Mouse (Mus musculus) heart, embryonic 15.5 days (tissue): ENCODE data around the gene Prdm2. TPM values are rescaled to one million over a fixed set of nuclear protein-coding genes. Genes with fewer than 3 reads are reported as not detected.

Source experiments
- ATAC-seq: fragments of 200-750 bp; cut with Nextera tagmentation; replicated peaks from 2 replicates; pipeline ENCODE4 v1.8.0; 2017; ENCODE audit warnings: low read depth, moderate TSS enrichment; ENCODE audit not compliant: insufficient number of reproducible peaks, insufficient read depth, low FRiP score
- H3K27ac ChIP-seq: fragments of 300-500 bp; sonication (generic); 2 replicates; pipeline ENCODE4 v1.5.1; 2015; ENCODE audit warnings: mild to moderate bottlenecking, inconsistent platforms
- H3K27me3 ChIP-seq: fragments of 300-500 bp; sonication (generic); 2 replicates; pipeline ENCODE4 v1.6.1; 2015; ENCODE audit warnings: inconsistent platforms
- H3K36me3 ChIP-seq: fragments of 300-500 bp; sonication (generic); 2 replicates; pipeline ENCODE4 v1.6.1; 2015; ENCODE audit warnings: mild to moderate bottlenecking, inconsistent platforms
- H3K4me1 ChIP-seq: fragments of 300-500 bp; sonication (generic); replicated peaks from 2 replicates; pipeline ENCODE4 v1.6.1; 2015; ENCODE audit warnings: inconsistent platforms
- H3K4me2 ChIP-seq: fragments of 300-500 bp; sonication (generic); 2 replicates; pipeline ENCODE4 v1.6.1; 2015; ENCODE audit warnings: inconsistent platforms, mild to moderate bottlenecking, moderate library complexity
- H3K4me3 ChIP-seq: fragments of 300-500 bp; sonication (generic); 2 replicates; pipeline ENCODE4 v1.5.1; 2015; ENCODE audit warnings: mild to moderate bottlenecking, inconsistent platforms
- H3K9ac ChIP-seq: fragments of 300-500 bp; sonication (generic); 2 replicates; pipeline ENCODE4 v1.6.1; 2015; ENCODE audit warnings: mild to moderate bottlenecking, inconsistent platforms
- H3K9me3 ChIP-seq: fragments of 300-500 bp; sonication (generic); replicated peaks from 2 replicates; pipeline ENCODE4 v1.6.1; 2016; ENCODE audit warnings: inconsistent platforms
- WGBS: fragments of 180-500 bp; shearing (Covaris S2); methylation state at CpG from one replicate; pipeline ENCODE4 v1.1.7; 2015; ENCODE audit warnings: mixed read lengths; 5-methylcytosine and 5-hydroxymethylcytosine counted together
- polyA plus RNA-seq: library from polyadenylated mRNA; unstranded; fragments of >200 nt; fragmentation: Nextera tagmentation; extraction: Ambion mirVana; gene quantifications from 2 replicates; pipeline ENCODE4 v1.2.1, GENCODE M21; 2015

The Prdm2 gene
- polyA plus RNA-seq, 1 experiment from 2014 or later: 6.6 TPM

DNA sequence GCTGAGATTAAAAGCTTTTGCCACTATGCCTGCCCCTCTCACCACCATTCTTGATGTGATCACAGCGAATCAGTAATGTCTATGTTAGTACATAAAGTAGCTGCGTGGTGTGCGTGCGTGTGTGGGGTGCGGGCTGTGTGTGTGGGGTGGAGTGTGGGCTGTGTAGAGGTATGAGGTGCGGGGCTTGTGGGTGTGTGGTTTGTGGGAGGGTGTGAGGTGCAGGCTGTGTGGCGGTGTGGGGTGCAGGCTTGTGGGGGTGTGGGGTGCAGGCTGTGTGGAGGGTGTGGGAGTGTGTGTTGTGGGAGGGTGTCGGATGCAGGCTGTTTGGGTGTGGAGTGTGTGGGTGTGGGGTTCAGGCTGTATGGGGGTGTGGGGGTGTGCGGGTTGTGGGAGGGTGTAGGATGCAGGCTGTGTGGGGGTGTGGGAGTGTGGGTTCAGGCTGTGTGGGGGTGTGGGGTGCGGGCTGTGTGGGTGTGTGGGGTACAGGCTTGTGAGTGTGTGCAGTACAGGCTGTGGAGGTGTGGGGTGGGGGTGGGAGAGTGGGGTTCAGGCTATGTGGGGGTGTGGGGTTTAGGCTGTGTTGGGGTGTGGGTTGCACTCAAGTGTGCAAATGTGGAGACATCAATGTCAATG is 19.1 kb upstream of the Prdm2 start:
- no peaks in the 10 kb centered on the region for H3K36me3 ChIP-seq
- H3K27ac ChIP-seq: no peak overlapping the region
- ATAC-seq: no peak; the same call in 1 of the 2 replicates
- no peaks in the 10 kb centered on the region for H3K9me3 ChIP-seq
- no peaks in the 10 kb centered on the region for H3K27me3 ChIP-seq
- H3K4me2 ChIP-seq: no peak overlapping the region
- H3K4me3 ChIP-seq: no peak overlapping the region
- 86% methylated on average over 10 of the region's 10 CpGs for WGBS
- no peak overlapping the region for H3K9ac ChIP-seq
- H3K4me1 ChIP-seq: no peaks in the 10 kb centered on the region

DNA sequence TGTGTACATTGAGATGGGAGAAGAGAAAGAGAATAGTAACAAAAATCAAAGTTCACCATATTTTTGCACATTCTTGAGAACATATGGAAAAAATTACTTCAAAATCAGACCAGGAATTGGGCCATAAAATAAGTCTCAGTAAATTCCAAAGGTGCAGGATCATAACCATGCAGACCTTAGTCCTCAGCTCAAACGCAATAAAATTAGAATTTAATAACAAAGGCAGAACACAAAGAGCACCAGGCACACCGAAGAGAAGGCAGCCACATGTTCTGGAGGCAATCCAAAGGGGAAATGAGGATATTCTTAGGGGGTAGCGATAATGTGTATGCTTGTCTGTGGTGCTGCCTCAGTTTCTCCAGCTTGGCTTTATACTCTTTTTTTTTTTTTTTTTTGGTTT is 18.3 kb upstream of the Prdm2 start:
- no peak for ATAC-seq
- Histone ChIP-seq H3K9me3 (no peaks in the 10 kb centered on the region), H3K27me3 (no peaks in the 10 kb centered on the region), H3K27ac (no peak overlapping the region), H3K36me3 (no peaks in the 10 kb centered on the region), H3K4me2 (no peak overlapping the region), H3K4me3 (no peak overlapping the region), H3K4me1 (no peaks in the 10 kb centered on the region), H3K9ac (no peak overlapping the region)
- whole genome bisulfite sequencing: 70% methylated on average over 3 of the region's 3 CpGs

DNA sequence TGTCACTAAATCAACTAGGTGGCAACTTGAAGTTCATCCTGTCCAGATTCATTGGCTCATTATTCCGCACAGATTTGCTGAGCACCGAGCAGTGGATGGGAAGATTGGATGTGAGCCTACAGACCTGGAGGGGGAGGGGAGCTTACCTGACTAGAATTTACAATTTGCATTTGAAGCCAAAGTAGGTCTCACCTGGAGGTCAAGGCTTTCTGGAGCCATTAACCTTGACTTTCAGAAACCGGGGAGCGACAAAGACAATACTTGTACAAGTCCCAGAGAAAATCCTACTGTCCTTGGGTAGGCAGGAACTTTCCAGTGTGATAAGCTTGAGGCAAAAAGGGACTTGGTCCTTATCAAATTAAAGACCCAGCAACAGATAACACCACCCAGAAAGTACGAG is 15.2 kb upstream of the Prdm2 start:
- Histone ChIP-seq H3K9ac (no peak overlapping the region), H3K9me3 (no peaks in the 10 kb centered on the region), H3K27me3 (no peaks in the 10 kb centered on the region), H3K4me1 (no peaks in the 10 kb centered on the region), H3K4me2 (no peak overlapping the region), H3K27ac (no peak overlapping the region), H3K36me3 (no peaks in the 10 kb centered on the region), H3K4me3 (no peak overlapping the region)
- WGBS: 50% methylated on average over 5 of the region's 5 CpGs
- ATAC-seq: no peak

DNA sequence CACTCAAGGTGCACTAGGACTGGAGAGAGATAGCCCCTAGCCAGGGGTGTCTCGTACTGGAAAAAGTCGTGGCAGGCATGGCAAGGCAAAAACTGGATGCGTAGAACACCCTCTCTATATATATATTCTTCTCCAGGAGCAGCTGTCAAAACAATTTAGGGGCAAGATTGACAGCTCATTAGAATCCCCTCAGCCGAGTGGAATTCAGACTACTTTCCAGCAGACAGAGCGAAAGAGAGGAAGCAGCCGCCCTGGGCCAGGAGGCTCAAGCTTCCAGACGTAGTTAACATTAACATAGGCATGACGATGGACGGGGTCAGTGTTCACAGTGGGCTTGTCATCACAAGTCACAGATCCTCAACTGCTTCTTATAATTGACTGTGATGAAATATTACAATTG is 13.1 kb upstream of the Prdm2 start:
- no peaks in the 10 kb centered on the region for H3K9me3 ChIP-seq
- WGBS: 21% methylated on average over 9 of the region's 9 CpGs
- no peaks in the 10 kb centered on the region for H3K27me3 ChIP-seq
- no peaks in the 10 kb centered on the region for H3K36me3 ChIP-seq
- no peak for ATAC-seq
- H3K4me1 ChIP-seq: no peaks in the 10 kb centered on the region
- no peak overlapping the region for H3K4me2 ChIP-seq
- no peak overlapping the region for H3K4me3 ChIP-seq
- H3K9ac ChIP-seq: no peak overlapping the region
- no peak overlapping the region for H3K27ac ChIP-seq

DNA sequence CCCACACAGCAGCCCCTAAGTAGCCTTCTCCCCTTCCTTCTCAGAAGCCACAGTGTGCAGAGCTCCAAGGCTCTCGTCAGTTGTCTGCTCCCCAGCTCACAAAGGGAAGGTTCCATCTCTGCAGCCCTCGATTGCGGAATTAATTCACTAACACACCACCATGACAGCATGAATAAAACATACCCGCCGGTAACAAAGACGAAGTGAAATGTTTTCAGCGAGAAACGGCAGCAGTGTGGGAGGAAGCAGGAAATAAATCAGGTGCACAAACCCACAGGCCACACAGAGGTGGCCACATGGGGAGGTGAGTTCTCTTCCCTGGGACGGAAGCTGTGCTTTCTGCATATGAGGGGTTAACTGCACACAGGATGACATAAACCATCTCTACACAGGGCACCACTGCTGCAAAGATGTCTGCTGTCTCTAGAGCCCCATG is 6.5 kb upstream of the Prdm2 start:
- no peak overlapping the region for H3K4me3 ChIP-seq
- H3K4me1 ChIP-seq: no peaks in the 10 kb centered on the region
- WGBS: 58% methylated on average over 9 of the region's 9 CpGs
- no peak for ATAC-seq
- no peaks in the 10 kb centered on the region for H3K36me3 ChIP-seq
- no peak overlapping the region for H3K4me2 ChIP-seq
- H3K9me3 ChIP-seq: no peaks in the 10 kb centered on the region
- no peak overlapping the region for H3K27ac ChIP-seq
- no peak overlapping the region for H3K9ac ChIP-seq
- H3K27me3 ChIP-seq: 0 out of 2 replicates have a peak, but pooled peaks cover 3% of the 10 kb centered on the region

DNA sequence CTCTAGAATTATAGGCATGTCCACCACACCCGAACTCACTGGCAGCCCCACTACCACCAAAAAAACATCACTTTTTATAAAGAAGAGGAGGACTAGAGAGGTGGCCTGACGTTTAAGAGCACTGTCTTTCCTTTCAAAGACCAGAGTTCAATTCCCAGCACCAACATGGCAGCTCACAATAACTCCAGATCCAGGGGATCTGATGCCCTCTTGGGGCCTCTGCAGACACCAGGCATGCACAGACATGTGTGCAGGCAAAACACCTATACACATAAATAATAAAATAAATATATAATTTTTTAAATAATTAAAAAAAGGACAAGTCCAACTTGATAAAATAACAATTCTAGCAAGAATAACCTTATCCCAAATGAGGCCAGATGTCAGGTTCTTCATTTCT is 6.1 kb upstream of the Prdm2 start:
- Histone ChIP-seq H3K9ac (no peak overlapping the region), H3K4me3 (no peak overlapping the region), H3K4me2 (no peak overlapping the region), H3K4me1 (no peaks in the 10 kb centered on the region), H3K27ac (no peak overlapping the region), H3K27me3 (0 out of 2 replicates have a peak, but pooled peaks cover 3% of the 10 kb centered on the region), H3K9me3 (no peaks in the 10 kb centered on the region), H3K36me3 (no peaks in the 10 kb centered on the region)
- ATAC-seq: no peak
- WGBS: 75% methylated on average over 2 of the region's 2 CpGs

DNA sequence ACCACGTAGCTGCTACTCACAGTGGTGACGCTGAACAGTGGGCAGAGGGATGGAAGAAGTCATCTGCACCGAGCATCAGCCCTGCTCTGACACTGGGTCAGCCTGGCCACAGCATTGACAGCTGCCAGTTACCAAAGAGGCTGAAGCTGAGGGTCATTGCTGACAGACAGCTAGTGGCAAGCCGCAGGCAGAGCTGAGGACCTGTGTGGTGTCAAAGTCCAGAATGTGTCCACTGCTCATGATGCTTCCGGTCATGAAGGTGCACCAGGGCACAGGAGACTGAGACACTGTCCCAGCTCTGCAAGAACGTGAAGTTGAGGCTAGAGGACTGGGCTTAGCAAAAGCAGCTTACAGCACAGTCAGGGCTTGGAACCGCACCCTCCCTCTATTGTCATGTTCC is 4.4 kb upstream of the Prdm2 start:
- peaks cover 5% of the 10 kb centered on the region for H3K4me1 ChIP-seq
- H3K9ac ChIP-seq: no peak overlapping the region
- no peak overlapping the region for H3K4me3 ChIP-seq
- no peak overlapping the region for H3K27ac ChIP-seq
- ATAC-seq: no peak
- H3K27me3 ChIP-seq: 0 out of 2 replicates have a peak, but pooled peaks cover 3% of the 10 kb centered on the region
- H3K36me3 ChIP-seq: no peaks in the 10 kb centered on the region
- no peaks in the 10 kb centered on the region for H3K9me3 ChIP-seq
- 69% methylated on average over 7 of the region's 7 CpGs for WGBS
- H3K4me2 ChIP-seq: no peak overlapping the region

DNA sequence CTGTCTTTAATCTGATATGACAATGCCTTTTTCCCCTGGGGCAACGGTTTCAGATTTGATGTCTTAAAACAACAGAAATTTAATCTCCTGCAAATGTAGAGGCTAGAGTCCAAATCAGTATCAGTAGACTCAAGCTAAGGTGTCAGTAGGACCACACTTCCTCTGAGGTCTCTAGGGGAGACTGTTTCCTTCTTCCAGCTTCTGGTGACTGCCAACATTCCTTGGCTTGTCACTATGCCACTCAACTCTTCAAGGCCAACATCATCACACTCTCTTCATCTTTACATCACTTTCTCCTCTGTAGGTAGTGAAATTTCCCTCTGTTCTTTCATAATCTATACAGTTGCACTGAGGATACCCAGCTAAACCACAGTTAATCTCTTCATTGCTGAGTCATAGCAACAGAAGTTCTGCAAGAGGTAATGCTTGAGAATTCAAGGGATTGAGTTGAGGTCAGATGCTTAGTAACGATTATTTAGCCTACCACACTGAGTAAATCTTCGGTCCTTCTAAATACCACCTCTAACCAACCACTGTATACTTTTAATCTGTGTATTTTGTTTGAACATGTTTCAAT is 1.5 kb upstream of the Prdm2 start:
- no peak for ATAC-seq
- Histone ChIP-seq H3K9ac (no peak overlapping the region), H3K36me3 (no peaks in the 10 kb centered on the region), H3K4me3 (no peak overlapping the region), H3K27ac (no peak overlapping the region), H3K4me1 (peaks cover 9% of the 10 kb centered on the region), H3K27me3 (0 out of 2 replicates have a peak, but pooled peaks cover 3% of the 10 kb centered on the region), H3K4me2 (no peak overlapping the region), H3K9me3 (no peaks in the 10 kb centered on the region)
- 78% methylated on average over 3 of the region's 3 CpGs for WGBS

DNA sequence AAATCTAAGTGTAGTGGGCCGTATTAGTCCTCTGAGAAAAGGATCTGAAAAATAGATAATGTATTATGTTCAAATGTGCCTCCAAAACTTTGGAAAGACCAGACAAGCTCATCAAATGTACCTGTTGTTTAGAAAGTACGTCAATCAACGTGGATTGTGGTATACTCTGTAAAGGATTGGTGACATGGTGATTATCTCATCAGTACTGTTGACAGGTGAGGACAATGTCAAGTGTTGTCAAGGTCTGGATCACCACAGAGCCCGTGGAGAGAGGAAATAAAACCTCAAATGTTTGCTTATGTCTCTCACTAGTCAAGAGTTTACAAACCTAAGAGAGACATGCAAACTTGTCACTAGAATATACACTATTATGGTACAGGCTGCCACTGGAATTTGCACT is 776 bp upstream of the Prdm2 start:
- peaks cover 9% of the 10 kb centered on the region for H3K4me1 ChIP-seq
- H3K36me3 ChIP-seq: no peaks in the 10 kb centered on the region
- H3K9ac ChIP-seq: no peak overlapping the region
- ATAC-seq: no peak
- no peaks in the 10 kb centered on the region for H3K9me3 ChIP-seq
- 0 out of 2 replicates have a peak, but pooled peaks cover 3% of the 10 kb centered on the region for H3K27me3 ChIP-seq
- no peak overlapping the region for H3K4me2 ChIP-seq
- 64% methylated on average over 4 of the region's 4 CpGs for WGBS
- H3K4me3 ChIP-seq: no peak overlapping the region
- no peak overlapping the region for H3K27ac ChIP-seq

DNA sequence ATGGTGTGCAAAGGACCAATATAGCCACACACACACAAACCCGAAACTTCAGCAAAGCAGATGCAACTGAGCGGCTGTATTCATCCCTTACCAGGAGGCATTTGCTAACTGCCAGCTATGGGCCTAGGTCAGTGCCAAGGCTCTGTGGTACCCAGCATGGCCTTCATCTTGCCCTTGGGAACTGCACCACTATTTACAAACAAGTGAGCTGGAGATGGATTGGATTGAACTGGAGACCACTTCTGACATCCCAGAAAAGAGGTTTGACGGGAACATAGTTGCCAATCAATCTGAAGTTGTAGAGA is 332 bp upstream of the Prdm2 start:
- Histone ChIP-seq H3K4me1 (peaks cover 9% of the 10 kb centered on the region), H3K27ac (peak overlapping the region; percentile 72; the same call in 1 of the 2 replicates), H3K4me3 (peak overlapping the region; percentile 89), H3K4me2 (peak overlapping the region; percentile 82), H3K9ac (no peak overlapping the region; the same call in 1 of the 2 replicates), H3K36me3 (no peaks in the 10 kb centered on the region), H3K9me3 (no peaks in the 10 kb centered on the region), H3K27me3 (0 out of 2 replicates have a peak, but pooled peaks cover 3% of the 10 kb centered on the region)
- ATAC-seq: no peak
- 96% methylated on average over 3 of the region's 3 CpGs for WGBS

DNA sequence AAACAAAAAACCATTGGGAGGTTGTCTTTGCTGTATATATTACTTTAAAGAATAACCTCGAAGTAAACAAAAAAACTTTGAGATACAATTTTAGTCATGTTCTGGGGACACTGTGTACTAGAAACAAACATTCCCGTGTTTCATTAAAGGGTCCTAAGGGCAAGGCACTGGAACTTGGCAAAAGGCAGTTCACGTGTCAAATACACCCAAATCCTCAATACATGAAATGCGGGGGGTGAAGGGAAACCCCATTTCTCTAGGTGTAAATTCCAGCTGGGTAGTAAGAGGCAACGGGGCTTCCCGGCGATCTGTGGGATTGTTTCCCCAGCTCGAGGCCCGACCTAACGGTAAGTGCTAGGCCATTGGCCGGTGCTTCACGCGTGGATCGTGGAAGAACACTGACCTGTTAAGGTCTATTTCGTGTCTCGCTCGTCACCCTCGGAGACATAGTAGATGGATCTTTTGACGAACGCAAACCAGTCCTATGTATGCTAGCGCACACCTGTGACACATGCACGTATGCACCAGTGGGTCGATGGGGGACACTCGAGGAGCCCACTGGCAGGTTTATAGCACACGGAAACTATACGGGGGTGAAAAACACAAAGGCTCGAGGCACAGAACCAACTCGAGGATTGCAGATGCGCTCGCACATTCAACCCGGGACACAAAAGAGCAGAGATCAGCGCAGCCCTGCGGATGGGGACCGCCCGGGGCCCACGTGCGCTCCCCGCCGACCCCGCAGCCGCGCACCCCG is 1.0 kb downstream of the Prdm2 start:
- no peaks in the 10 kb centered on the region for H3K9me3 ChIP-seq
- ATAC-seq: peak; percentile 60
- WGBS: 9% methylated on average over 43 of the region's 43 CpGs
- peak overlapping the region; percentile 84 for H3K9ac ChIP-seq
- peaks cover 9% of the 10 kb centered on the region for H3K4me1 ChIP-seq
- peak overlapping the region; percentile 82 for H3K4me2 ChIP-seq
- H3K36me3 ChIP-seq: no peaks in the 10 kb centered on the region
- peak overlapping the region; percentile 72 for H3K27ac ChIP-seq
- H3K4me3 ChIP-seq: peak overlapping the region; percentile 89
- H3K27me3 ChIP-seq: no peaks in the 10 kb centered on the region
